Mouse (Mus musculus) G1E (cell line): ENCODE data around the gene Prx.

Source experiments
- CTCF ChIP-seq: IDR thresholded peaks from 2 replicates; pipeline ENCODE4 v1.5.1; 2012; ENCODE audit warnings: low read depth, low read length, inconsistent platforms, mixed read lengths
- GATA1 ChIP-seq: IDR thresholded peaks from 2 replicates; pipeline ENCODE4 v1.6.1; 2012; ENCODE audit warnings: borderline replicate concordance, low read length, inconsistent platforms, mixed read lengths
- GATA2 ChIP-seq: IDR thresholded peaks from 2 replicates; pipeline ENCODE4 v1.6.1; 2012; ENCODE audit warnings: low read depth, low read length, inconsistent platforms, borderline replicate concordance
- POLR2AphosphoS5 ChIP-seq: IDR thresholded peaks from 2 replicates; pipeline ENCODE4 v1.6.1; 2012; ENCODE audit warnings: low read depth, low read length, inconsistent platforms; ENCODE audit not compliant: insufficient replicate concordance
- TAL1 ChIP-seq: conservative IDR thresholded peaks from 2 replicates; pipeline ENCODE4 v1.6.1; 2012; ENCODE audit warnings: low read depth, low read length, inconsistent platforms, mixed read lengths

DNA sequence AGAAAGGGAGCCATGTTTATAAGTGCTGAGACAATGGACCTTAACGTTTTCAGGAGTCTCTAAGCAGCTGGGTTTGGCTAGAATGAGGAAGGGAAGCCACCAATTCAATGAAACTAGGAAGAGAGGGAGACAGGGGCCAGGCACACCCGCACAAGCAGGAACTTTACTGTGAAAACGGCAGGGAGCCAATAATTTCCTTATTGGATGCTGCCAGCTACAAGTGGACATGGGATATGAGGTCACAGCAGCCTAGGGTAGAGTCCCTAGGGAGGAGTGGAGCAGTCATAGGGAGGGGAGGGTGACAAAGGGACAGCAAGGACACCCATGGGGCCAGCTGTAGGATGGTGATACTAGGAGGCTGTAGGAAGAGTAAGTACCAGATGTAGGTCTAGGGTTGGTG lies 6.1 kb upstream of the Prx start:
- TF ChIP-seq CTCF (no peak), GATA1 (no peak), GATA2 (no peak), POLR2AphosphoS5 (no peak), TAL1 (no peak)
